Mouse (Mus musculus): ENCODE data around the gene Pik3cd. TPM values are rescaled to one million over a fixed set of nuclear protein-coding genes. Genes with fewer than 3 reads are reported as not detected.
A peak's percentile ranks its signal among the peaks of the same experiment; 100 is the strongest.

Pik3cd gene
- total and polyA plus RNA-seq, 2 experiments, result 2.2 to 3.0 TPM

GRCm38 (mm10) chr4:149660598-149660997 is 41.8 kb downstream of the Pik3cd start:
- Histone ChIP-seq H3K36me3 (ENCODE audit: control insufficient read depth, insufficient read depth, low read length) (no peaks in the 10 kb centered on the region), H3K79me2 (ENCODE audit: control insufficient read depth, insufficient read depth, low read length) (no peaks in the 10 kb centered on the region)

DNA sequence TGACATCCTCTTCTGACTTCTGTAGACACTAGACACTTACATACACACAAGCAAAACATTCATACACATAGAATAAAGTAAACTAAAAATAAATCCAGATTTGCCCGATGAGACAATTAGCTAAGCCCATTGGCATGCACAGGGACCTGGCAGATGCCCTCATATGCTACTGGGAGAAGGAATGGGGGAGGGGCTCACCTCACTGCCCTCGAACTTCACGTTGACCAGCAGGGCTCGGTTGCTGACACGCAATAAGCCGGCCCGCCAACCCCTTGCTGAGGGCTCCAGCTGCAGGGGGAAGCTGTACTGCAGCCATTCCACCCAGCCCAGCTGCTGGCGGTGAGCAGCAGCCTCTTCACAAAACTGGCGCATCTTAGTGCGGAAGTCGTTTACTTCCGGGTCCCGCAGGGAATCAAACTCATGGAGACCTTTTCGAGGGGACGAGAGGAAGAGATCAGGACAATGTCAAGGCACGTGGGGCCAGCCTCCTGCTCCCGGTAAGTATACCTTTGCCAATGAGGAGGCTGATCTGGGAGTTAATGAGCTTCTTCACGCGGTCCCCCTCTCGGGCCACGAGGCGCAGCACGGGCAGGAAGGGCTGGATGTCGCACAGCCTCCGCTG is 42.8 kb downstream of the Pik3cd start:
- H3K79me2 ChIP-seq (ENCODE audit: control insufficient read depth, insufficient read depth, low read length), result no peaks in the 10 kb centered on the region
- no peaks in the 10 kb centered on the region for H3K4me1 ChIP-seq (ENCODE audit: control insufficient read depth, insufficient read depth, low read length)
- TF ChIP-seq POLR2A (IDR thresholded peaks at IDR 0.05; ENCODE audit: extremely low read depth, insufficient read depth, low read length) (no peak), CTCF (IDR thresholded peaks at IDR 0.05; ENCODE audit: low read depth, low read length) (no peak)
- H3K27ac ChIP-seq (replicated peaks; ENCODE audit: insufficient read depth, low read depth, low read length), result no peak overlapping the region
- H3K36me3 ChIP-seq (ENCODE audit: control insufficient read depth, insufficient read depth, low read length), result no peaks in the 10 kb centered on the region
- DNase-seq (ENCODE audit: extremely low read depth, low read depth, low spot score), result no peak
- 72% methylated on average over 25 of the region's 25 CpGs for WGBS
- no peaks in the 10 kb centered on the region for H3K27me3 ChIP-seq (ENCODE audit: control insufficient read depth, insufficient read depth, low read length)
- no peak overlapping the region for H3K4me3 ChIP-seq (ENCODE audit: insufficient read depth, low read depth, low read length)
- H3K9ac ChIP-seq (ENCODE audit: low read depth, low read length), result no peak overlapping the region

More at GRCm38 (mm10) chr4:149660598-149660997, 41.8 kb downstream of the Pik3cd start:
- TF ChIP-seq POLR2A (IDR thresholded peaks at IDR 0.05; ENCODE audit: extremely low read depth, insufficient read depth, low read length) (no peak), CTCF (IDR thresholded peaks at IDR 0.05; ENCODE audit: low read depth, low read length) (no peak)
- no peak for DNase-seq (ENCODE audit: extremely low read depth, low read depth, low spot score)
- Histone ChIP-seq H3K27me3 (ENCODE audit: control insufficient read depth, insufficient read depth, low read length) (no peaks in the 10 kb centered on the region), H3K4me1 (ENCODE audit: control insufficient read depth, insufficient read depth, low read length) (no peaks in the 10 kb centered on the region), H3K27ac (replicated peaks; ENCODE audit: insufficient read depth, low read depth, low read length) (no peak overlapping the region), H3K4me3 (ENCODE audit: insufficient read depth, low read depth, low read length) (no peak overlapping the region), H3K9ac (ENCODE audit: low read depth, low read length) (no peak overlapping the region)
- 81% methylated on average over 7 of the region's 7 CpGs for WGBS

GRCm38 (mm10) chr4:149657858-149658416 is 44.4 kb downstream of the Pik3cd start:
- H3K27me3 ChIP-seq (ENCODE audit: control insufficient read depth, insufficient read depth, low read length), result no peaks in the 10 kb centered on the region
- no peaks in the 10 kb centered on the region for H3K4me1 ChIP-seq (ENCODE audit: control insufficient read depth, insufficient read depth, low read length)
- H3K36me3 ChIP-seq (ENCODE audit: control insufficient read depth, insufficient read depth, low read length), result no peaks in the 10 kb centered on the region
- DNase-seq (ENCODE audit: extremely low read depth, low read depth, low spot score), result peak; percentile 5
- H3K9ac ChIP-seq (ENCODE audit: low read depth, low read length), result no peak overlapping the region
- H3K4me3 ChIP-seq (ENCODE audit: insufficient read depth, low read depth, low read length), result no peak overlapping the region
- no peaks in the 10 kb centered on the region for H3K79me2 ChIP-seq (ENCODE audit: control insufficient read depth, insufficient read depth, low read length)
- no peak for TF ChIP-seq POLR2A (IDR thresholded peaks at IDR 0.05; ENCODE audit: extremely low read depth, insufficient read depth, low read length)
- TF ChIP-seq CTCF (IDR thresholded peaks at IDR 0.05; ENCODE audit: low read depth, low read length), result no peak
- H3K27ac ChIP-seq (replicated peaks; ENCODE audit: insufficient read depth, low read depth, low read length), result no peak overlapping the region
- 72% methylated on average over 11 of the region's 11 CpGs for WGBS

- Histone ChIP-seq H3K27me3 (ENCODE audit: control insufficient read depth, insufficient read depth, low read length) (no peaks in the 10 kb centered on the region), H3K27ac (replicated peaks; ENCODE audit: insufficient read depth, low read depth, low read length) (no peak overlapping the region), H3K79me2 (ENCODE audit: control insufficient read depth, insufficient read depth, low read length) (no peaks in the 10 kb centered on the region), H3K4me3 (ENCODE audit: insufficient read depth, low read depth, low read length) (no peak overlapping the region), H3K9ac (ENCODE audit: low read depth, low read length) (no peak overlapping the region), H3K36me3 (ENCODE audit: control insufficient read depth, insufficient read depth, low read length) (no peaks in the 10 kb centered on the region), H3K4me1 (ENCODE audit: control insufficient read depth, insufficient read depth, low read length) (no peaks in the 10 kb centered on the region)
- 85% methylated on average over 4 of the region's 4 CpGs for WGBS
- no peak for DNase-seq (ENCODE audit: extremely low read depth, low read depth, low spot score)
- TF ChIP-seq POLR2A (IDR thresholded peaks at IDR 0.05; ENCODE audit: extremely low read depth, insufficient read depth, low read length) (no peak), CTCF (IDR thresholded peaks at IDR 0.05; ENCODE audit: low read depth, low read length) (peak; percentile 62)
Measured at GRCm38 (mm10) chr4:149654232-149654631, 48.1 kb downstream of the Pik3cd start.

DNA sequence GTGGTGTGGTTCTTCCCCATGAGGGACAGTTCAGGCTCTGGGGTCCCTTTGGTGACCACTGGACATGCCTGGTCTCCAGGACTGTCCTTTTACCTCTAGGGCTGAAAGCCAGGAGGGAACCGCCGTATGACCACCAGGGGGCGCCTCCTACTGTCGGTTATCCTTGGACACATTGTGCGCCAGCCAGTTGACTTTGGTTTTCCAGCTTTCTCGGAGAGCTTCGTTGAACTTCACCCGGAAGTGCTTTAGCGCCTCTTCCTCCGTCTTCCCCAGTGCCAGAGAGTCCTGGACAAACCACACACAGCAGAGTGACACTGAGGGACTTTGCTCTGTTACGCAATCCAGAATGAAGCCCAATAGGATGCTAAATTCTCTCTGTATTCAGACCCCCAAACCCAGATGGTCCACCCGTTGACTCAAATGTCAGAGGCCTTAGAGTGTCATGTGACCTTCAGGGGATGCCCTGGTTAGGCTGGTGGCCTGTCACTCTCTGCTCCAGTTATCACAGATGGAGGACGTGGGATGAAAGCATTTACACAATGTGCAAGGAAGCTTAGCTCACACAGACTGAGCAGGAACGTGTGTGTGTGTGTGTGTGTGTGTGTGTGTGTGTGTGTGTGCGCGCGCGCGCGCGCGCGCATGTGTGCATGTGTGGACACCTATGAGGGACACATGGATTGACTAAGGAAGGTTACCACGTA is 51.7 kb downstream of the Pik3cd start:
- Histone ChIP-seq H3K27me3 (ENCODE audit: control insufficient read depth, insufficient read depth, low read length) (no peaks in the 10 kb centered on the region), H3K9ac (ENCODE audit: low read depth, low read length) (no peak overlapping the region), H3K4me1 (ENCODE audit: control insufficient read depth, insufficient read depth, low read length) (no peaks in the 10 kb centered on the region), H3K79me2 (ENCODE audit: control insufficient read depth, insufficient read depth, low read length) (no peaks in the 10 kb centered on the region), H3K36me3 (ENCODE audit: control insufficient read depth, insufficient read depth, low read length) (no peaks in the 10 kb centered on the region), H3K4me3 (ENCODE audit: insufficient read depth, low read depth, low read length) (no peak overlapping the region), H3K27ac (replicated peaks; ENCODE audit: insufficient read depth, low read depth, low read length) (no peak overlapping the region)
- TF ChIP-seq CTCF (IDR thresholded peaks at IDR 0.05; ENCODE audit: low read depth, low read length) (peak; percentile 71), POLR2A (IDR thresholded peaks at IDR 0.05; ENCODE audit: extremely low read depth, insufficient read depth, low read length) (no peak)
- WGBS, result 60% methylated on average over 24 of the region's 24 CpGs
- peak; percentile 28 for DNase-seq (ENCODE audit: extremely low read depth, low read depth, low spot score)
